Mouse (Mus musculus): ENCODE measurements around the gene Musk. TPM values are rescaled to one million over a fixed set of nuclear protein-coding genes. Genes with fewer than 3 reads are reported as not detected.

Musk gene
- polyA plus RNA-seq, 1 experiment = not detected

GRCm38 (mm10) chr4:58304564-58304963 is 18.8 kb downstream of the Musk start:
- TF ChIP-seq CTCF (IDR thresholded peaks at IDR 0.05; ENCODE audit: insufficient read depth, low read depth, low read length) (no peak), POLR2A (IDR thresholded peaks at IDR 0.05; ENCODE audit: insufficient read depth, low read depth, low read length) (no peak)
- H3K4me1 ChIP-seq (ENCODE audit: control insufficient read depth, insufficient read depth, low read length) = no peaks in the 10 kb centered on the region
- WGBS = 37% methylated on average over 7 of the region's 7 CpGs
- H3K27ac ChIP-seq (ENCODE audit: insufficient read depth, low read depth, low read length) = no peak overlapping the region
- no peak overlapping the region for H3K4me3 ChIP-seq (ENCODE audit: insufficient read depth, low read depth, low read length)

- H3K27ac ChIP-seq (ENCODE audit: insufficient read depth, low read depth, low read length) = no peak overlapping the region
- TF ChIP-seq CTCF (IDR thresholded peaks at IDR 0.05; ENCODE audit: insufficient read depth, low read depth, low read length) = no peak
- no peak for TF ChIP-seq POLR2A (IDR thresholded peaks at IDR 0.05; ENCODE audit: insufficient read depth, low read depth, low read length)
- 63% methylated on average over 2 of the region's 2 CpGs for WGBS
- no peaks in the 10 kb centered on the region for H3K4me1 ChIP-seq (ENCODE audit: control insufficient read depth, insufficient read depth, low read length)
- no peak overlapping the region for H3K4me3 ChIP-seq (ENCODE audit: insufficient read depth, low read depth, low read length)
Observed at GRCm38 (mm10) chr4:58307421-58307820, 21.7 kb downstream of the Musk start.

DNA sequence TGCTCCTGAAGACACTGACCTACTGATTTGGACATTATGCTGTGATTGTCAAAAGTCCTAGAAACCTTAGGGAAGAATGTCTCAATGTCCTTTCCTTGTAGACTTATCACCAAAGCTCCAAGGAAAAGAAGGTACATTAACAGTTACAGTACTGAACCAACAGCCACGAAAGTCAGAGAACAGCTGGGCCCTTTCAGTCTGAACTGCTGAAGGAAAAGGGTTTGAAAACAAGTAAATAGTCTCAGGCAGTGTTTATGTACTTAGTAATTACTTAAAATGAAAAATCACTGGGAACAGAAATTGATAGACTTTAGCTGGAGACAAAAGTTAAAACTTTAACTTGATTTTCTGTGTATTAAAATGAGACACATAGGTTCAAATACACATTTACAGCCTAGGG is 27.6 kb downstream of the Musk start:
- Histone ChIP-seq H3K27ac (ENCODE audit: insufficient read depth, low read depth, low read length) (no peak overlapping the region), H3K4me3 (ENCODE audit: insufficient read depth, low read depth, low read length) (no peak overlapping the region), H3K4me1 (ENCODE audit: control insufficient read depth, insufficient read depth, low read length) (no peaks in the 10 kb centered on the region)
- 69% methylated on average over 1 of the region's 1 CpGs for WGBS
- no peak for TF ChIP-seq CTCF (IDR thresholded peaks at IDR 0.05; ENCODE audit: insufficient read depth, low read depth, low read length)
- no peak for TF ChIP-seq POLR2A (IDR thresholded peaks at IDR 0.05; ENCODE audit: insufficient read depth, low read depth, low read length)

GRCm38 (mm10) chr4:58314942-58315508 is 29.3 kb downstream of the Musk start:
- Histone ChIP-seq H3K27ac (ENCODE audit: insufficient read depth, low read depth, low read length) (no peak overlapping the region), H3K4me1 (ENCODE audit: control insufficient read depth, insufficient read depth, low read length) (no peaks in the 10 kb centered on the region), H3K4me3 (ENCODE audit: insufficient read depth, low read depth, low read length) (no peak overlapping the region)
- TF ChIP-seq CTCF (IDR thresholded peaks at IDR 0.05; ENCODE audit: insufficient read depth, low read depth, low read length) = no peak
- no peak for TF ChIP-seq POLR2A (IDR thresholded peaks at IDR 0.05; ENCODE audit: insufficient read depth, low read depth, low read length)
- WGBS = 61% methylated on average over 4 of the region's 4 CpGs

GRCm38 (mm10) chr4:58317536-58317935 is 31.8 kb downstream of the Musk start:
- TF ChIP-seq POLR2A (IDR thresholded peaks at IDR 0.05; ENCODE audit: insufficient read depth, low read depth, low read length) = no peak
- no peak for TF ChIP-seq CTCF (IDR thresholded peaks at IDR 0.05; ENCODE audit: insufficient read depth, low read depth, low read length)

DNA sequence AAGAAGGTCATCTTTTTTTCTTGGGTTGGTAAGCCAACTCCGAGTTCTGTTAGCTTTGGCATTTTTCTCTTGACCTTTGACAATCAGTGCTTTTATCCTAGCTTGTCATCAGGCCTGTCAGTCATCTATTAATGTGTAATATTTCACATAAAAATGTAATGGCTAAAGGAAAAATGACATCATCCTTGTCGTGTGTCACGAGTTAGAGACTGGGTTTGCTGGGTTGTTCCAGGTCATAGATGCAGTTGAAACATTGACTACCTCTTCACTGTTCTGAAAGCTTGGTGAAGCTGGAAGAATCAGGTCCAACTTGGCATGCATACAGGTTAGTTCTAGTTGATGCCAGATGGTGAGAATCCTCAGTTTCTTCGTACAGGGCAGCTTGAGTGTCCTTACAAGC is 34.5 kb downstream of the Musk start:
- no peak for TF ChIP-seq POLR2A (IDR thresholded peaks at IDR 0.05; ENCODE audit: insufficient read depth, low read depth, low read length)
- no peak for TF ChIP-seq CTCF (IDR thresholded peaks at IDR 0.05; ENCODE audit: insufficient read depth, low read depth, low read length)
- 87% methylated on average over 4 of the region's 4 CpGs for WGBS

More at GRCm38 (mm10) chr4:58317536-58317935, 31.8 kb downstream of the Musk start:
- Histone ChIP-seq H3K4me1 (ENCODE audit: control insufficient read depth, insufficient read depth, low read length) (no peaks in the 10 kb centered on the region), H3K27ac (ENCODE audit: insufficient read depth, low read depth, low read length) (no peak overlapping the region), H3K4me3 (ENCODE audit: insufficient read depth, low read depth, low read length) (no peak overlapping the region)
- 86% methylated on average over 3 of the region's 3 CpGs for WGBS

GRCm38 (mm10) chr4:58326746-58327145 is 41.0 kb downstream of the Musk start:
- TF ChIP-seq CTCF (IDR thresholded peaks at IDR 0.05; ENCODE audit: insufficient read depth, low read depth, low read length) (no peak), POLR2A (IDR thresholded peaks at IDR 0.05; ENCODE audit: insufficient read depth, low read depth, low read length) (no peak)
- 30% methylated on average over 3 of the region's 3 CpGs for WGBS

More for the DNA sequence above, 34.5 kb downstream of the Musk start:
- no peaks in the 10 kb centered on the region for H3K4me1 ChIP-seq (ENCODE audit: control insufficient read depth, insufficient read depth, low read length)
- no peak overlapping the region for H3K4me3 ChIP-seq (ENCODE audit: insufficient read depth, low read depth, low read length)
- H3K27ac ChIP-seq (ENCODE audit: insufficient read depth, low read depth, low read length) = no peak overlapping the region

GRCm38 (mm10) chr4:58328231-58328630 is 42.5 kb downstream of the Musk start:
- TF ChIP-seq POLR2A (IDR thresholded peaks at IDR 0.05; ENCODE audit: insufficient read depth, low read depth, low read length) (no peak), CTCF (IDR thresholded peaks at IDR 0.05; ENCODE audit: insufficient read depth, low read depth, low read length) (no peak)
- Histone ChIP-seq H3K4me3 (ENCODE audit: insufficient read depth, low read depth, low read length) (no peak overlapping the region), H3K27ac (ENCODE audit: insufficient read depth, low read depth, low read length) (no peak overlapping the region), H3K4me1 (ENCODE audit: control insufficient read depth, insufficient read depth, low read length) (no peaks in the 10 kb centered on the region)
- WGBS = 89% methylated on average over 4 of the region's 4 CpGs

More at GRCm38 (mm10) chr4:58326746-58327145, 41.0 kb downstream of the Musk start:
- Histone ChIP-seq H3K4me1 (ENCODE audit: control insufficient read depth, insufficient read depth, low read length) (no peaks in the 10 kb centered on the region), H3K4me3 (ENCODE audit: insufficient read depth, low read depth, low read length) (no peak overlapping the region), H3K27ac (ENCODE audit: insufficient read depth, low read depth, low read length) (no peak overlapping the region; the same call in 1 of the 2 replicates)

GRCm38 (mm10) chr4:58330016-58330415 is 44.3 kb downstream of the Musk start:
- WGBS = 92% methylated on average over 4 of the region's 4 CpGs
- H3K4me3 ChIP-seq (ENCODE audit: insufficient read depth, low read depth, low read length) = no peak overlapping the region
- H3K27ac ChIP-seq (ENCODE audit: insufficient read depth, low read depth, low read length) = no peak overlapping the region
- no peaks in the 10 kb centered on the region for H3K4me1 ChIP-seq (ENCODE audit: control insufficient read depth, insufficient read depth, low read length)
- TF ChIP-seq CTCF (IDR thresholded peaks at IDR 0.05; ENCODE audit: insufficient read depth, low read depth, low read length) = no peak
- TF ChIP-seq POLR2A (IDR thresholded peaks at IDR 0.05; ENCODE audit: insufficient read depth, low read depth, low read length) = no peak

Data from olfactory bulb, adult 2 months (tissue).